Mouse (Mus musculus): ENCODE measurements around the gene Pkp3. TPM values are rescaled to one million over a fixed set of nuclear protein-coding genes. Genes with fewer than 3 reads are reported as not detected.

Gene Pkp3
- polyA plus RNA-seq, 1 experiment from 2014 or later = 24.6 TPM

GRCm38 (mm10) chr7:141060426-141061242 is 17.4 kb upstream of the Pkp3 start, which contains the start of gene B4galnt4:
Gene B4galnt4 (plus strand): TSS chr7:141061104.
- WGBS = under 1% methylated on average over 72 of the region's 72 CpGs
- Histone ChIP-seq H3K9ac (peak within 1 kb of the TSS; percentile 64), H3K9me3 (no peaks in the 10 kb centered on the region), H3K27me3 (replicated peaks) (no peaks in the 10 kb centered on the region), H3K4me1 (replicated peaks) (peaks cover 20% of the 10 kb centered on the region), H3K27ac (0 out of 2 replicates have a peak within 1 kb of the TSS, but pooled peaks have one; percentile 17), H3K4me2 (replicated peaks) (peak within 1 kb of the TSS; percentile 88), H3K4me3 (replicated peaks) (peak within 1 kb of the TSS; percentile 68), H3K36me3 (no peaks in the 10 kb centered on the region)
- peak; percentile 89 for ATAC-seq

- WGBS = under 1% methylated on average over 37 of the region's 37 CpGs
- peak overlapping the region; percentile 88 for H3K4me2 ChIP-seq (replicated peaks)
- H3K27ac ChIP-seq = 0 out of 2 replicates have a peak overlapping the region, but pooled peaks have one; percentile 17
- no peaks in the 10 kb centered on the region for H3K9me3 ChIP-seq
- no peaks in the 10 kb centered on the region for H3K36me3 ChIP-seq
- H3K4me3 ChIP-seq (replicated peaks) = peak overlapping the region; percentile 68
- H3K4me1 ChIP-seq (replicated peaks) = peaks cover 20% of the 10 kb centered on the region
- ATAC-seq = peak; percentile 48
- no peaks in the 10 kb centered on the region for H3K27me3 ChIP-seq (replicated peaks)
- peak overlapping the region; percentile 64 for H3K9ac ChIP-seq
Observed at GRCm38 (mm10) chr7:141061269-141061692, 16.7 kb upstream of the Pkp3 start.

- H3K4me2 ChIP-seq (replicated peaks) = no peak overlapping the region
- no peak overlapping the region for H3K4me3 ChIP-seq (replicated peaks)
- H3K27me3 ChIP-seq (replicated peaks) = no peaks in the 10 kb centered on the region
- ATAC-seq = no peak
- WGBS = 75% methylated on average over 7 of the region's 7 CpGs
- no peak overlapping the region for H3K27ac ChIP-seq
- H3K9me3 ChIP-seq = no peaks in the 10 kb centered on the region
- peaks cover 20% of the 10 kb centered on the region for H3K4me1 ChIP-seq (replicated peaks)
- H3K36me3 ChIP-seq = 0 out of 2 replicates have a peak, but pooled peaks cover 2% of the 10 kb centered on the region
- no peak overlapping the region for H3K9ac ChIP-seq
Observed at GRCm38 (mm10) chr7:141062525-141062924, 15.5 kb upstream of the Pkp3 start.

GRCm38 (mm10) chr7:141063353-141063752 is 14.7 kb upstream of the Pkp3 start:
- no peak for ATAC-seq
- peaks cover 20% of the 10 kb centered on the region for H3K4me1 ChIP-seq (replicated peaks)
- H3K27ac ChIP-seq = 0 out of 2 replicates have a peak overlapping the region, but pooled peaks have one; percentile 28
- H3K9ac ChIP-seq = no peak overlapping the region
- no peak overlapping the region for H3K4me2 ChIP-seq (replicated peaks)
- 0 out of 2 replicates have a peak, but pooled peaks cover 2% of the 10 kb centered on the region for H3K36me3 ChIP-seq
- no peak overlapping the region for H3K4me3 ChIP-seq (replicated peaks)
- H3K9me3 ChIP-seq = no peaks in the 10 kb centered on the region
- 0 out of 2 replicates have a peak, but pooled peaks cover under 1% of the 10 kb centered on the region for H3K27me3 ChIP-seq (replicated peaks)
- 90% methylated on average over 3 of the region's 3 CpGs for WGBS

GRCm38 (mm10) chr7:141064175-141064574 is 13.8 kb upstream of the Pkp3 start:
- Histone ChIP-seq H3K27me3 (replicated peaks) (0 out of 2 replicates have a peak, but pooled peaks cover 2% of the 10 kb centered on the region), H3K4me2 (replicated peaks) (no peak overlapping the region; the same call in 1 of the 2 replicates), H3K36me3 (0 out of 2 replicates have a peak, but pooled peaks cover 2% of the 10 kb centered on the region), H3K4me1 (replicated peaks) (peaks cover 20% of the 10 kb centered on the region), H3K9me3 (no peaks in the 10 kb centered on the region), H3K9ac (no peak overlapping the region), H3K27ac (0 out of 2 replicates have a peak overlapping the region, but pooled peaks have one; percentile 28), H3K4me3 (replicated peaks) (no peak overlapping the region)
- 59% methylated on average over 7 of the region's 7 CpGs for WGBS
- ATAC-seq = peak; percentile 81

GRCm38 (mm10) chr7:141064576-141064975 is 13.4 kb upstream of the Pkp3 start:
- H3K36me3 ChIP-seq = 0 out of 2 replicates have a peak, but pooled peaks cover 2% of the 10 kb centered on the region
- H3K27ac ChIP-seq = 0 out of 2 replicates have a peak overlapping the region, but pooled peaks have one; percentile 28
- H3K27me3 ChIP-seq (replicated peaks) = 0 out of 2 replicates have a peak, but pooled peaks cover 2% of the 10 kb centered on the region
- H3K9me3 ChIP-seq = no peaks in the 10 kb centered on the region
- H3K4me1 ChIP-seq (replicated peaks) = peaks cover 20% of the 10 kb centered on the region
- no peak overlapping the region for H3K9ac ChIP-seq
- 76% methylated on average over 7 of the region's 7 CpGs for WGBS
- H3K4me3 ChIP-seq (replicated peaks) = no peak overlapping the region
- no peak for ATAC-seq
- no peak overlapping the region for H3K4me2 ChIP-seq (replicated peaks)

GRCm38 (mm10) chr7:141068351-141068750 is 9.7 kb upstream of the Pkp3 start:
- Histone ChIP-seq H3K27me3 (replicated peaks) (peaks cover 15% of the 10 kb centered on the region), H3K4me1 (replicated peaks) (peaks cover 15% of the 10 kb centered on the region), H3K4me2 (replicated peaks) (no peak overlapping the region), H3K36me3 (0 out of 2 replicates have a peak, but pooled peaks cover 2% of the 10 kb centered on the region), H3K4me3 (replicated peaks) (no peak overlapping the region), H3K9ac (no peak overlapping the region), H3K27ac (no peak overlapping the region), H3K9me3 (no peaks in the 10 kb centered on the region)
- 75% methylated on average over 19 of the region's 19 CpGs for WGBS
- ATAC-seq = no peak

- Histone ChIP-seq H3K9me3 (no peaks in the 10 kb centered on the region), H3K9ac (peak overlapping the region; percentile 42), H3K27me3 (replicated peaks) (peaks cover 15% of the 10 kb centered on the region), H3K4me1 (replicated peaks) (peaks cover 13% of the 10 kb centered on the region), H3K4me3 (replicated peaks) (peak overlapping the region; percentile 41), H3K4me2 (replicated peaks) (peak overlapping the region; percentile 91), H3K36me3 (0 out of 2 replicates have a peak, but pooled peaks cover 2% of the 10 kb centered on the region), H3K27ac (no peak overlapping the region)
- peak; percentile 59 for ATAC-seq
- 2% methylated on average over 51 of the region's 51 CpGs for WGBS
Observed at GRCm38 (mm10) chr7:141070058-141070862, 7.8 kb upstream of the Pkp3 start.

- Histone ChIP-seq H3K27me3 (replicated peaks) (peaks cover 15% of the 10 kb centered on the region), H3K36me3 (0 out of 2 replicates have a peak, but pooled peaks cover 2% of the 10 kb centered on the region), H3K4me2 (replicated peaks) (no peak overlapping the region), H3K9me3 (no peaks in the 10 kb centered on the region), H3K9ac (no peak overlapping the region), H3K4me1 (replicated peaks) (peaks cover 13% of the 10 kb centered on the region), H3K27ac (no peak overlapping the region), H3K4me3 (replicated peaks) (no peak overlapping the region)
- no peak for ATAC-seq
- WGBS = 34% methylated on average over 23 of the region's 23 CpGs
Observed at GRCm38 (mm10) chr7:141072017-141072745, 5.8 kb upstream of the Pkp3 start.

- no peak for ATAC-seq
- Histone ChIP-seq H3K4me1 (replicated peaks) (peaks cover 13% of the 10 kb centered on the region), H3K4me2 (replicated peaks) (no peak overlapping the region), H3K4me3 (replicated peaks) (no peak overlapping the region), H3K9ac (no peak overlapping the region), H3K9me3 (no peaks in the 10 kb centered on the region), H3K27me3 (replicated peaks) (peaks cover 13% of the 10 kb centered on the region), H3K36me3 (no peaks in the 10 kb centered on the region), H3K27ac (no peak overlapping the region)
- 81% methylated on average over 4 of the region's 4 CpGs for WGBS
Observed at GRCm38 (mm10) chr7:141073782-141074181, 4.2 kb upstream of the Pkp3 start.

GRCm38 (mm10) chr7:141078876-141079275 is 858 bp downstream of the Pkp3 start:
- ATAC-seq = no peak
- Histone ChIP-seq H3K4me2 (replicated peaks) (no peak overlapping the region), H3K4me1 (replicated peaks) (peaks cover 8% of the 10 kb centered on the region; the same call in 1 of the 2 replicates), H3K9ac (no peak overlapping the region), H3K4me3 (replicated peaks) (no peak overlapping the region), H3K27me3 (replicated peaks) (no peaks in the 10 kb centered on the region), H3K27ac (no peak overlapping the region), H3K9me3 (no peaks in the 10 kb centered on the region), H3K36me3 (no peaks in the 10 kb centered on the region)
- 85% methylated on average over 4 of the region's 4 CpGs for whole genome bisulfite sequencing

Data from intestine, embryonic 15.5 days (tissue).